Mouse (Mus musculus) layer of hippocampus, adult 2 months (tissue): ENCODE results near the gene Kcnq1. TPM values are rescaled to one million over a fixed set of nuclear protein-coding genes. Genes with fewer than 3 reads are reported as not detected.

Source experiments
- DNase-seq, 2 experiments: peaks; one replicate each; pipeline ENCODE4 v3.0.0; 2022; ENCODE audit warnings: low spot score in 2 of 2
- H3K27ac ChIP-seq: fragments of 200-600 bp; 2 replicates; pipeline ENCODE4 v1.8.1; 2022
- H3K4me3 ChIP-seq: fragments of 200-600 bp; 2 replicates; pipeline ENCODE4 v1.8.1; 2022; ENCODE audit warnings: mild to moderate bottlenecking
- CTCF ChIP-seq: fragments of 200-600 bp; conservative IDR thresholded peaks from 2 replicates; pipeline ENCODE4 v1.8.1; 2022; ENCODE audit warnings: antibody characterized with exemption, mild to moderate bottlenecking, moderate library complexity
- total RNA-seq, 2 experiments: library from RNA; stranded (reverse); gene quantifications; 2 replicates each; pipeline ENCODE4 v1.2.3; 2021

Gene Kcnq1
- total RNA-seq, 2 experiments from 2014 or later, result 0.29 to 0.97 TPM

- no peak overlapping the region for H3K27ac ChIP-seq
- no peak for DNase-seq
- no peak for TF ChIP-seq CTCF
- no peak overlapping the region for H3K4me3 ChIP-seq
Observed at GRCm38 (mm10) chr7:143400599-143400998, 294.4 kb downstream of the Kcnq1 start.

- no peak for TF ChIP-seq CTCF
- no peak for DNase-seq
- Histone ChIP-seq H3K27ac (no peak overlapping the region), H3K4me3 (no peak overlapping the region)
Observed at GRCm38 (mm10) chr7:143401429-143402016, 295.4 kb downstream of the Kcnq1 start.

- DNase-seq, result no peak
- TF ChIP-seq CTCF, result no peak
- Histone ChIP-seq H3K4me3 (no peak overlapping the region), H3K27ac (no peak overlapping the region)
Observed at GRCm38 (mm10) chr7:143404296-143404695, 298.1 kb downstream of the Kcnq1 start.

GRCm38 (mm10) chr7:143407931-143408501 lies 301.9 kb downstream of the Kcnq1 start:
- H3K27ac ChIP-seq, result no peak overlapping the region
- TF ChIP-seq CTCF, result no peak
- no peak for DNase-seq

GRCm38 (mm10) chr7:143408615-143409021 lies 302.5 kb downstream of the Kcnq1 start:
- H3K27ac ChIP-seq, result no peak overlapping the region
- no peak for DNase-seq
- no peak for TF ChIP-seq CTCF
- no peak overlapping the region for H3K4me3 ChIP-seq

More at GRCm38 (mm10) chr7:143407931-143408501, 301.9 kb downstream of the Kcnq1 start:
- no peak overlapping the region for H3K4me3 ChIP-seq

- H3K4me3 ChIP-seq, result no peak overlapping the region
Observed at GRCm38 (mm10) chr7:143412606-143413005, 306.4 kb downstream of the Kcnq1 start.

GRCm38 (mm10) chr7:143415070-143415469 lies 308.9 kb downstream of the Kcnq1 start:
- Histone ChIP-seq H3K4me3 (no peak overlapping the region), H3K27ac (no peak overlapping the region)
- DNase-seq, result no peak
- TF ChIP-seq CTCF, result no peak

More at GRCm38 (mm10) chr7:143412606-143413005, 306.4 kb downstream of the Kcnq1 start:
- no peak overlapping the region for H3K27ac ChIP-seq
- no peak for TF ChIP-seq CTCF
- no peak for DNase-seq

GRCm38 (mm10) chr7:143416406-143416805 lies 310.2 kb downstream of the Kcnq1 start:
- no peak overlapping the region for H3K4me3 ChIP-seq
- H3K27ac ChIP-seq, result no peak overlapping the region
- TF ChIP-seq CTCF, result no peak
- DNase-seq, result no peak

- no peak overlapping the region for H3K27ac ChIP-seq
- no peak for TF ChIP-seq CTCF
- no peak for DNase-seq
- H3K4me3 ChIP-seq, result no peak overlapping the region
Observed at GRCm38 (mm10) chr7:143417875-143418274, 311.7 kb downstream of the Kcnq1 start.

GRCm38 (mm10) chr7:143419585-143420160 lies 313.5 kb downstream of the Kcnq1 start:
- no peak overlapping the region for H3K4me3 ChIP-seq
- no peak overlapping the region for H3K27ac ChIP-seq
- no peak for TF ChIP-seq CTCF
- no peak for DNase-seq

GRCm38 (mm10) chr7:143428142-143428813 lies 322.1 kb downstream of the Kcnq1 start:
- no peak for DNase-seq
- Histone ChIP-seq H3K27ac (no peak overlapping the region), H3K4me3 (no peak overlapping the region)
- no peak for TF ChIP-seq CTCF

- no peak for DNase-seq
- no peak overlapping the region for H3K4me3 ChIP-seq
- no peak for TF ChIP-seq CTCF
- H3K27ac ChIP-seq, result no peak overlapping the region
Observed at GRCm38 (mm10) chr7:143428814-143429499, 322.8 kb downstream of the Kcnq1 start.

GRCm38 (mm10) chr7:143432631-143433030 lies 326.5 kb downstream of the Kcnq1 start:
- no peak for TF ChIP-seq CTCF
- H3K4me3 ChIP-seq, result no peak overlapping the region
- no peak overlapping the region for H3K27ac ChIP-seq
- no peak for DNase-seq
